Mouse (Mus musculus): ENCODE data around the gene Rbm20.
A peak's percentile ranks its signal among the peaks of the same experiment; 100 is the strongest.
"Not testable (repeated sequence)": the region's sequence is repeated elsewhere in the genome, so short reads cannot be mapped to it uniquely, and the experiment has no call there.

The Rbm20 gene

GRCm38 (mm10) chr19:53676718-53677634, at the start of gene Rbm20:
TSS of gene Rbm20 (plus strand) at chr19:53677306.
- no peak for DNase-seq

GRCm38 (mm10) chr19:53638041-53638440, 39.1 kb upstream of the Rbm20 start:
- no peak for DNase-seq

GRCm38 (mm10) chr19:53638727-53639126, 38.4 kb upstream of the Rbm20 start:
- DNase-seq = no peak

- no peak for DNase-seq
Measured at GRCm38 (mm10) chr19:53644020-53644595, 33.0 kb upstream of the Rbm20 start.

- DNase-seq = no peak
Measured at GRCm38 (mm10) chr19:53647301-53647700, 29.8 kb upstream of the Rbm20 start.

GRCm38 (mm10) chr19:53648056-53648455, 29.1 kb upstream of the Rbm20 start:
- DNase-seq = no peak

- DNase-seq = peak; percentile 74
Measured at GRCm38 (mm10) chr19:53648802-53649236, 28.3 kb upstream of the Rbm20 start.

- DNase-seq = no peak
Measured at GRCm38 (mm10) chr19:53649361-53649760, 27.7 kb upstream of the Rbm20 start.

- peak; percentile 32 for DNase-seq
Measured at GRCm38 (mm10) chr19:53649802-53650201, 27.3 kb upstream of the Rbm20 start.

- DNase-seq = no peak
Measured at GRCm38 (mm10) chr19:53650921-53651320, 26.2 kb upstream of the Rbm20 start.

GRCm38 (mm10) chr19:53652267-53652666, 24.8 kb upstream of the Rbm20 start:
- no peak for DNase-seq

GRCm38 (mm10) chr19:53653624-53654467, 23.3 kb upstream of the Rbm20 start:
- no peak for DNase-seq

GRCm38 (mm10) chr19:53656443-53656842, 20.7 kb upstream of the Rbm20 start:
- DNase-seq = not testable (repeated sequence)

GRCm38 (mm10) chr19:53657437-53657836, 19.7 kb upstream of the Rbm20 start:
- no peak for DNase-seq

- DNase-seq = no peak
Measured at GRCm38 (mm10) chr19:53660722-53661420, 16.2 kb upstream of the Rbm20 start.

GRCm38 (mm10) chr19:53661938-53662722, 15.0 kb upstream of the Rbm20 start:
- DNase-seq = no peak

- no peak for DNase-seq
Measured at GRCm38 (mm10) chr19:53664831-53665230, 12.3 kb upstream of the Rbm20 start.

GRCm38 (mm10) chr19:53665391-53665790, 11.7 kb upstream of the Rbm20 start:
- DNase-seq = no peak

GRCm38 (mm10) chr19:53666708-53667107, 10.4 kb upstream of the Rbm20 start:
- no peak for DNase-seq

- no peak for DNase-seq
Measured at GRCm38 (mm10) chr19:53668821-53669220, 8.3 kb upstream of the Rbm20 start.

GRCm38 (mm10) chr19:53670625-53671141, 6.4 kb upstream of the Rbm20 start:
- DNase-seq = no peak
